ENCODE assay signal across 18 mouse cellular contexts in genomic region chr8:80952973-80953372, GRCm38 (mm10).
"Had no signal": no experiment of that assay in that cellular context is flagged by ENCODE, and none has a peak within 500 bp of the region (broad histone marks: within the 10 kb centered on the region; RNA-seq: fewer than 3 reads in every experiment).

No protein-coding gene starts in this region.

- H3K9ac ChIP-seq: heart, embryonic 13.5 days; heart, embryonic 15.5 days; hindbrain, embryonic 13.5 days; hindbrain, embryonic 15.5 days; kidney, embryonic 15.5 days; limb, embryonic 13.5 days; limb, embryonic 15.5 days had no signal

- ATAC-seq: hindbrain, postnatal 0 days; intestine, embryonic 16.5 days had no signal

- H3K27me3 ChIP-seq: heart, embryonic 13.5 days; heart, embryonic 15.5 days; hindbrain, embryonic 13.5 days; hindbrain, embryonic 15.5 days; kidney, embryonic 15.5 days; limb, embryonic 13.5 days; limb, embryonic 15.5 days had no signal

- H3K27ac ChIP-seq: heart, adult 2 months; heart, embryonic 13.5 days; heart, embryonic 15.5 days; hindbrain, embryonic 13.5 days; hindbrain, embryonic 15.5 days; hindbrain, postnatal 0 days; kidney, embryonic 15.5 days; kidney, postnatal 0 days; limb, embryonic 13.5 days; limb, embryonic 15.5 days had no signal

- H3K4me2 ChIP-seq: heart, embryonic 11.5 days; heart, embryonic 13.5 days; heart, embryonic 15.5 days; hindbrain, embryonic 13.5 days; hindbrain, embryonic 15.5 days; kidney, embryonic 15.5 days; limb, embryonic 13.5 days; limb, embryonic 15.5 days had no signal

- DNase-seq: gastrocnemius, postnatal 10 days; gastrocnemius, postnatal 25 days; heart, postnatal 14 days; heart, postnatal 36 days; layer of hippocampus, postnatal 36 days; left cerebral cortex, postnatal 4 days had no signal

- H3K9me3 ChIP-seq: heart, embryonic 15.5 days had no signal

- H3K4me3 ChIP-seq: heart, adult 2 months; heart, embryonic 13.5 days; heart, embryonic 15.5 days; hindbrain, embryonic 13.5 days; hindbrain, embryonic 15.5 days; kidney, embryonic 15.5 days; limb, embryonic 13.5 days; limb, embryonic 15.5 days had no signal

- H3K4me1 ChIP-seq: limb, embryonic 13.5 days; limb, embryonic 15.5 days had no signal

- H3K36me3 ChIP-seq: heart, embryonic 15.5 days; hindbrain, embryonic 13.5 days; hindbrain, embryonic 15.5 days; kidney, embryonic 15.5 days; limb, embryonic 13.5 days; limb, embryonic 15.5 days had no signal
